Mouse (Mus musculus): Measurements from ENCODE around the gene Rab6a.
A peak's percentile ranks its signal among the peaks of the same experiment; 100 is the strongest.
"Not testable (repeated sequence)": the region's sequence is repeated elsewhere in the genome, so short reads cannot be mapped to it uniquely, and the experiment has no call there.

Rab6a gene

DNA sequence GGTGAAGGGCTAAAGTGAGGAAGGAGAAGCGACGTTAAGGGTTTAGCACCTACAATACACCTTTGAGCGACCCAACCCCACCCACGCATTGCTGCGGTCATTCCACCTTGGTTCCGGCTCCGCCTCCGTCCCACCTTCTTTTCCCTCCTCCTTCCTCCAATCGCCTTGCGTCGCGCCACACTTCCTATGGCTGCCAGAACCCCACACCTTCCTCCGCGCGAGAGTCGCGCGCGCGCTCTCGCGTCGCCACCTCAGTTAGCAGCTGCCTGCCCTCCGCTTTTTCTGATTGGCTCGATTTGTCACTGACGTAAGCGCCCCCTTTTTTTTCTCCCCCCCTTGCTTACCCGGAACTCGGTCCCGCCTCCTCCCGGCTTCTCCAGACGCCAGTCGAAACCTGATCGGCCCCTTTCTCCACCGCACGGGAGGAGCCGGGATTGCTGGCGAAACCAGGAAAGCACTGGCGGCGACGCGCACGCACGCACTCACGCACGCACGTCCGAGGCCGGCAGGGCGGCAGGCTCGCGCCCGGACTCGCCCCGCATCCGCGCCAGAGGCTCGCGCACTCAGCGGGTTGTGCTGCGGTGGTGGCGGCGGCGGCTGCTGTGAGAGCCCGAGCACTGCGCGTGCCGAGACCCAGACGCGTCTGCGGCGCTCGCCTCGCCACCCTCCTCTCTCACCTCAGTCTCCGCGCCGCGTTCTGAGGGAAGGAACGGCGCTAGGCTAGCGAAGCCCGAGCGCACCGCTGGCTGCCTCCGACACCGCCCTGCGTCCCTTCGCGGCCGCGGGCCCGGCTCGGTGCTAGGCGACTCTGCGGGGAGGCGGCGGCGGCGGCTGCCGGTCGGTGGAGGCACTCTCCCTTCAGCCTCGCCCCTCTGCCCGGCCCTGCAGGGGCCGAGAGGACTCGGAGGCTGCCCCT is at the start of gene Rab6a:
Rab6a (plus strand) TSS at position 197 of the 916 bp plus-strand sequence.
- DNase-seq (ENCODE audit: low spot score), result peak; percentile 95

DNA sequence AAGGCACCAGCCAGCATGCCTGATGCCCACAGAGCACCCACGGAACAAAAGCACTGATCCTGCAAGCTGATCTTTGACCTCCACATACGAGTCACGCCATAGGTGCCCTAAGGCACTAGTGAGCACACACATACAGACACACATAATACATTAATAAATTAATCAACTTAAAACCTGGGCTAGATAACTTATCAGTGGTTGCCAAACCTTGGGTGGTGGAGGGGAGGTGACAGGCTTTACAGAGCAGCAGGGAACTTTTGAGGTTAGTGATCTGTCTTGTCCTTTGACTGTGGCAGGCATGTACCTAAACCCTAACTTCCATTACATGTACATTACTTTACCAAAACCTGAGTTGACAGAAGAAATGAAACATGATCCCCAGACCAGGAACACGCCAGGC is 47.9 kb upstream of the Rab6a start:
- DNase-seq (ENCODE audit: low spot score), result no peak

DNA sequence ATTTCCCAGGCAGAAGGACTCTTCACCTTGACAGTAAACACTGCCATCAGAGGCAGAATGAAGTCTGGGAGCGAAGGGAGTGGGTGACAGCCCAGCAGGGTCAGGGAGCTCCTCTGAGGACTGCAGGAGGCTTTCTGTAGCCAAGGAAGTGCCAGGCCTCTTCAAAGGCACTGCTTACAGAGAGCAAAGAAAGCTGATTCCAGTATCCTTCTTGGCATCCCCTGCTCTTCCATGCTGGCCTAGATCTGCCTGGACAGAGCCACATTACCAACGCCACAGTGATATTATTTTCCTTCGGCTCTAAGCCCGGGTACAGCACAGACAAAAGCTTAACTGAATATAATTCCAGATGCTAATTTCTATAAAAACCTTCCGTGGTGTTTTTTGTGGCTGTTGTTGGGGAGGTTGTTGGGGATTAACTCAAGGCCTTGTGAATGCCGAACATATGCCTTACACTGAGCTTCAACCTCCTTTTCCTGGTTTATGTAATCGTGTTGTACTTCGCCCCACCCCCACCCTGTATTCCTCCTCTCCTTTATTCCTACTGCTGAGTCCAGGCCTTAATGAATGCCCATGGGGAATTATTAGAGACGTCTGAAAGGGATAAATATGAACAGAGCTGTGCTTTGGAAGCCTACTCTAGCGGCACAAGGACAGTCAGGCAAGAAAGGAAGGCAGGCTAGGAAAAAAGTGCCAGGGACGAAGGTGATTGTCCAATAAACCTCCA is 45.2 kb upstream of the Rab6a start:
- DNase-seq (ENCODE audit: low spot score), result no peak

DNA sequence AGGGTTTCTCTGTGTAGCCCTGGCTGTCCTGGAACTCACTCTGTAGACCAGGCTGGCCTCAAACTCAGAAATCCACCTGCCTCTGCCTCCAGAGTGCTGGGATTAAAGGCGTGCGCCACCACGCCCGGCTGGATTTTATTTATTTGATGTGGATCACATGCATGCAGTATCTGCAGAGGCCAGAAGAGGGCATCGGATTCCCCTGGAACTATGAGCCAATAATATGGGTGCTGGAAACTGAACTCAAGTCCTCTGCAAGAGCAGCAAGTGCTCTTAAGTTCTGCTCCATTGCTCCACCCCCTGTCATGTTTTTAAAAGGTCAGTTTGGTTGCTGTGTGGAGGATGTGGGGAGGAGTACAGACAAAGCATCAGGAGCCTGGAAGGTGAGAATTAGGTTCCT is 40.0 kb upstream of the Rab6a start:
- not testable (repeated sequence) for DNase-seq (ENCODE audit: low spot score)

DNA sequence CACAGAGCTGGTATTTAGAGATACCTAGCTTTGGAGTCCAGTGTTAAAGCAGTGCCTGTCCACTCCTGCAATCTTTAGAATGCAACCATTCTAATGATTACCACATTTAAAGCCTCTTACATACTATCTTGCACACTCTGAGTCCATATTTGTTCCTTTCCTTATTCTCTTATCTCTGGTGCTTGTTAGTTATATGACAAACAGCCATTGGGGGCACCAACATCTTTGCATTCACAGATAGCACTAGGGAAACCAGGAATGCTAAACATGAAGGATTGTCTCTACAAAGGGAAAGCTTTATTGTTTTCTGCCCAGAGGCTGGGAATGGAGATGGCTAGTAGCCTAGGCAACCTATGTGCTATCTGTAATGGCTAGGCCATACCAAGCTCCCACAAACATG is 37.3 kb upstream of the Rab6a start:
- DNase-seq (ENCODE audit: low spot score), result no peak

DNA sequence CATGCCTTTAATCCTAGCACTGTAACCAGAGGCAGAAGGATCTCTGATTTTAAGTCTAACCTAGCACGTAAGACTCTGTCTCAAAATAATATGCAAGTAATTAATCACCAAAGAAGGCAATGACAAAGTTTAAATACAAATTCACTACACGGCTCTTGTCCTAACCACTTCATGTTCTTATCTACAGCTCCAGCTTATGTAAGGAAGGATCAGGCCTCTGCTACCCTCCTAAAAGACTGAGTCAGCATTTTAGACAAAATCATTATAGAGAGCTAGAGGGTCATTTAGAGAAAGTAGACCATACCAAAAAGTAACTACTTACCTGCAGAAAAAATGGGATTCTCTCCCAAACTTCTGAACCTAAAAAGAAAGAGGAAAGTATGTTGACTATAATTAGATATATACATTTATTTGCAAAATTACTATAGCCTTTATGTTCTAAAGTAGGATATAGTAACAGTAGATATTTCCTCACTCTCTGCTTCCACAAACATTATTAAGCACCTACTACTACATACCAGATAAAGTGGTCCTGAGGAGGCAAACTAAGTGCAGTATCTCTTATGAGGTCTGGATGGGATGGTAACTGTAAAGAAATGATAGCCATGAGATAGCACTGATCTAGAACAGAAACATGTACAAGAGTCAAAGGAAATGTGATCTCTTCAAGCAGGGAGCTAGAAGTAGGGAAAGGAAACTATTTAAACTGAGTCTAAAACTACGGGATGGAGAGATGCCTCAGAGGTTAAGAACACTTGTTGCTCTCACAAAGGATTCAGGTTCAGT is 36.1 kb upstream of the Rab6a start:
- DNase-seq (ENCODE audit: low spot score), result no peak

DNA sequence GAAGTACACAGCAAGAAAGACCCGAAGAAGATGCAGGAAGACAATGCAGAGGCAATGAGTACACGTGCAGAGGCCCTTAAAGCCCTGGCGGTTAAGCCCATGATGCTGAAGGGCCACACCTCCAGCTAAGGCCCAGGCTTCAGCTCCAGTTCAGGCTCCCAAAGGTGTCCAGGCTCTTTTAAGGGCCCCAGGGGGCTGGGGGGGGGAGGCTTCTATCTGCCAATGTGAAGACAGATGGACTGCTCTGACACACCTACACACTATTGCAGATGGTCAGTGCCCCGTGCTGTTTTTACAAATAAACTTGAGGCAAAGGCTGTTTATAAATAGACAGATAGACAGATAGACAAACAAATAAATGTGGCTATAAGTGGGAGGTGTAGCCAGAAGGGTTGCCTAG is 35.1 kb upstream of the Rab6a start:
- no peak for DNase-seq (ENCODE audit: low spot score)

DNA sequence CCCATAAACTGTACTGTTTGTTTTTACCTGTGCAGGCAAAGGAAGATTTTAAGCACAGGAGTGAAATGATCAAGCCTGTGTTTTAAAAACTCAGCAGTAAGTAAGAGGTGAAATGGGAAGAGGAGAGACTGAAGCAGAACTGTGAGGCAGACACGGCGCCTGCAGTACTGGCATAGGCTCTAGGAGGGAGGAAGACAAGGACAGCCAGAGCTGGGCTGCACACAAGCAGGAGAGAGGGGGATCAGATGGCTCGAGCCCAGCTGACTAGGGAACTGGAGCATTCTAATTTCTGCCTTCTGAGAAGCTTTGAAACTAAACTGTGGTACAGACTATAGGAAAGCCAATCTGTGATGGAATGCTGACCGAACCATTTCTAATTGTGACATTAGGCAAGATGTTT is 34.5 kb upstream of the Rab6a start:
- no peak for DNase-seq (ENCODE audit: low spot score)

DNA sequence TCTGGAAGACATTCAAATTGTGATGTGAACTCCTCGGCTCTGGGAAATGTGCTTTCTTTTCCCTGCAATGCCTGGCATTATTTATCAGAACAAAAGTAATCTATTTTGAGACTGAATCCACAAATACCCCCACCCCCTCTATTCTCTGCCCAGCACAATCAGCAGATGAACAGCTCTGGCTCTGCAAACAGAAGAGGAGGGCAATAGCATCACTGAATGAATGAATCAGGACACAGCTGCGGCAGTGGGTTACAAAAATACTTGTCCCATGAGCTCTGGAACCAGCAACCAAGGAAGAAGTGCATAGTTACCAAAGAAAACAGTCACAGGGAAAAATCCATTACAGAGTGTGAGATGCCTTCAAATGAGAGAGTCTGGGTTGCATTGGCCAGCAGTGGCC is 28.4 kb upstream of the Rab6a start:
- DNase-seq (ENCODE audit: low spot score), result no peak

DNA sequence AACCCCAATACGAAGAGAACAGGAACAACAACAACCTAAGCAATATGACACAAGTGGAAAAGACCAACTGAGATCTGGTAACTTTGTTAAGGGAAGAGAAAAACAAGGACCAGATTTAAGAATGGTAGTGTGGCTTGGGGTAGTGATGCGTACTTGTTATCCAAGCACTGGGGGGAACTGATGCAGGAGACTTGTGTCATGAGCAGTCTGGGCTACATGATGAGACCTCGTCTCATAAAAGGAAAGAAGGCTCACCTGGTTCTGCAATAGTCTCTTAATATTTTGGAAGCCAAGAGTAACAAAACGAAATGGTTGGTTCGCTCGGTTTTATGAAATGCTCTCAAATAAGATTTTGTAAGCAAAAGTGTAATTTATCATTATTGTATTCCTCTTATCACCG is 25.0 kb upstream of the Rab6a start:
- DNase-seq (ENCODE audit: low spot score), result no peak

DNA sequence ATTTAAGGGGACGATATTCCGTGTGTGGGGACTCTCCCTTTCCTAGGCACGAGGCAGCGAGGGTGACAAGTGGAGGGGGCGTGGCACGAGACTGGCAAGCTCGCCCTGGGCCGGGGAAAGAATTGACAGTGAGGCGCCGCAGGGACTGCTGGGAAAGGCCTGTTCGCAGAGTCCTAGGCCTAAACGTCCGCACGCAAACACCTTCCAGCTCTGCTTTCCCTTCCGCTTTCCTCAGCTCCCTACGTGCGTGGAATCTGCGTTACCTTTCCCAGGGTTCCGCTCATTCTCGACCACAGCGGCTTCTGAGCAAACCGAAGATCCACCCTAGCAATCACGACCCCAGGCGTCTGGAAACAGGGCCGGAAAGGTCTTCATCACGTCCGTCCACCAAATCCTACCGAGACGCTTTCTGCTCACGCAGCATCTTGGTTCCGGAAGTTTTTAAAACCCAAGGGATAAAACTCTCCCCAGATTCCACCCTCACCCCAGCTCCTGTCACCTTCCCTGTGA is 24.4 kb upstream of the Rab6a start:
- peak; percentile 93 for DNase-seq (ENCODE audit: low spot score)

DNA sequence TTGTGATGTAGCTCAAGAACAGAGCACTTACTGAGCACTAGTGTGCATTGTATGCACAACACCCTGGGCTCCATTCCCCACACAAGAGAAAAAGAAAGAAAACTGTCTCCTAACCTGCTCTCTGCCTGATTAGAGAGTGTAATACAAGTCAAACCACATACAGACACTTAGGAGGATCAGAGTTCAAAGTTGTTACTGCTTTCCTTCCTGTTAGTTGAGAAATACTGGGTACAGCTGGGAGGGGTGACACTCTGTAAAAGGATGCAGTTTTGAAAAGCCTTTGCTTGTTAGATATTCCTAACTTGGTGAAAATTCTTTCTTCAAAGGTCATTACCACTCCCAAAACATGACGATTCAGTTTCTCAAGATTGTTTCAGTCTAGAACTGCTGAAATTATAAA is 17.4 kb upstream of the Rab6a start:
- no peak for DNase-seq (ENCODE audit: low spot score)

DNA sequence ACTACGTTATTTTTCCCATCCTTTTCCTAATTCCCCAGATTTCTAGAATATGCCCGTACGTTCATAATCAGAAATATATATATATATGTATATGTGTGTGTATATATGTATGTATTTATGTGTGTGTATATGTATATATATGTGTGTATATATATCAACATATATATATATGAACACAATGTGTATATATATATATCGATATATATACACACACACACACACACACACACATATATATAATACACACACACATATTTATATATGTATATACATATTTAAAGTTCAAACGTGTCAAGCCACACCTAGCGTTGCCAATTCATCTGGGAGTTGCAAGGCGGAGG is 16.7 kb upstream of the Rab6a start:
- no peak for DNase-seq (ENCODE audit: low spot score)

DNA sequence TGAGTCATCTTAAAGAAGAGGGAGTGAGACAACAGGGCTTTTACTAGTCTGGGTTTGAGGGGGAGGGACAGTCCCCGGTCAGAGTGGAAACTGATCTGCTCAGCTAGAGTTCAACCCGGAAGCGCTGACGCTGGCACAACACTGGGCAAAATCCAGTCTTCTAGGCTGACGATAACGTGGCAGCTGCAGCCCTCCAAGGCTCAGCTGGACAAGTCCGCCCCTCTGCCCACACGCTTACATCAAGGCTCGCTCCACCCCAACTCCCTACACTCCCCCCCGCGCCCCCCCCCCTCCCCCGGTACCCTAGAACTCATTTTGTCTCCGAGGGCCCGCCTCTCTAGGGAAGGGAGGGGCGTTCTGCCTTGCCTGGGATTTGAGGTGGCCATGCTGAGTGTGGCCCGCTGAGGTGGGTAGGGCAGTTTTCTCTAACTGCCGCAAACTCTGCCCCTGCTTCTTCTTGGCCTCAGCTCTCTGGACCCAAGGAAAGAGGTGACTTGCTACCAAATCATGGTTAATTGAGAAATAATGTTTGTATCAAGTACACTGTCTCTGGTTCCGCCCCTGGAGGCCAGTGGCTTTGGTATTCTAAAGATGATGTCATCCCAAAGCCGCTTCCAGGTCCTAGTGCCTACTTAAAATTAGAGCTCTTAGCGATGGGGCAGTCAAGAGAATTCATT is 16.2 kb upstream of the Rab6a start:
- DNase-seq (ENCODE audit: low spot score), result peak; percentile 83

DNA sequence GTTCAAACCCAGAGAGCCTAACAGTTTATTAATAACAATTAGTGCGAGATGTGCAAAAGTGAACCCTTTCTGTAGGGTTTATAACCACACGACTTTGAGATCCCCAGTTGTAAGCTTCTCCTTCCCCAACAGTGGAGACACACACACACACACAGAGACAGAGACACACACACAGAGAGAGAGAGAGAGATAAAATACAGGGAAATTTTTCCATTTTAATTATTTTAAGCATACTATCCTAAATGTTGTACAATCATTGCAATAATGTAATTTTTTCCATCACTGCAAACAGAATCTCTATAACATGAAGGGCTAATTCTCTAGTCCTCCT is 15.7 kb upstream of the Rab6a start:
- no peak for DNase-seq (ENCODE audit: low spot score)

DNA sequence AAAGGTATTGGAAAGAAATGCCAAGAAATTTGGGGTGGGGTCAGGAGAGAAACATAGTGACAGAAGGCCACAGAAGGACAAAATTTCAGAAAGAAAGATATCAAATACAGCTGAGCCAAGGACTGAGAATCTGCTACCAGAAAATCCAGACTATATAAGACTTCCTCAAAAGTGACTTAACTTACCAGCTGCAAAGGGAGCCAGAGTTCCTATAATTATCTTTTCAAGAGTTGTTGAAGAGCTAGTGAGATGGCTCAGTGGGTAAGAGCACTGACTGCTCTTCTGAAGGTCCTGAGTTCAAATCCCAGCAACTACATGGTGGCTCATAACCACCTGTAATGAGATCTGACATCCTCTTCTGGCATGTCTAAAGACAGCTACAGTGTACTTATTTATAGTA is 13.9 kb upstream of the Rab6a start:
- DNase-seq (ENCODE audit: low spot score), result no peak

DNA sequence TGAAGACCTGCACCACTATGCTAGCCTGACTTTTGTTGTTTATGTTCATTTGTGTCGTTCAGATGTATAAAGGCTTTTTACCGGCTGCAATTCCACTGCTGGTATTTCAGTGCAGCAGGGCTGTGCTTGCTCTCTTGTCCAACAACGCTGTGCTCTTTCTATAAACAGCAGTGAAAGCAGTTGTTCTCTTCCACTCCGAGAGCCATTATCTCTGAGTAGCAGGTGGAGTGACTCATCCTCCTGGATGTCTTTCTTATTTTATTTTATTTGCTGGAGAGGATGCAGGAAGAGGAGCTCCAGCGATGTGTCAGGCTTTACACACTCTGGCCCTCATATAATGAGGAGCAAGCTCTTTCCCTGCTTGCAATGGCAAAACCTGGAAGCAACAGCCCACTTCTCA is 7.0 kb upstream of the Rab6a start:
- DNase-seq (ENCODE audit: low spot score), result no peak

DNA sequence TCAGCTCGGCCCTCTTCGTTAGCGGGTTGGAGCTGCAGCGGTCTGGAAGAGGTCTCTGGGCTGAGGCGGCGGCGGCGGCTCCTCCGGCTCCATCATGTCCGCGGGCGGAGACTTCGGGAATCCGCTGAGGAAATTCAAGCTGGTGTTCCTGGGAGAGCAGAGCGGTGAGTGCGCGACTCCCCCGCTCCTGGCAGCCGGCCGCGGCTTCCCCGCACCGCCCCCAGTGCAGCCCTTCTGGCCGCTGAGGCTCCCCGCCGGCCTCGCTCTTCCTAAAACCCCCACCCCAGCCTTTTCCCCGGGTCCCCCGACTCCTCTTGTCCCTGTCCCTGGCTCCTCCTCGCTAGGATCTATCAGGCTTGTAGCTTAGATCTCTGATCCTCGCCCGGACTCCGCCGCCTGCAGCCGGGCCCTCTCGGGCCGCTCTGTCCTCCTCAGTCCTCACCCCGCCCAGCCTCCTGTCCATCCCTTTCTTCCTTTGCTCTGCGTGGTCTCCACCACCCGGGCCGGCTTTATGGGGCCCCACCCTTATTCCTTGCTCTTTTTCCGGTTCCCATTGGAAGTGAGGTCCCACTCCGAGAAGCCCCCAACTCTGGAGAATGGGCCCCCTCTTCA is 1.0 kb downstream of the Rab6a start, which contains the start of gene Mrpl48:
Mrpl48 (minus strand) TSS at position 172 of the 612 bp plus-strand sequence.
- peak; percentile 86 for DNase-seq (ENCODE audit: low spot score)

DNA sequence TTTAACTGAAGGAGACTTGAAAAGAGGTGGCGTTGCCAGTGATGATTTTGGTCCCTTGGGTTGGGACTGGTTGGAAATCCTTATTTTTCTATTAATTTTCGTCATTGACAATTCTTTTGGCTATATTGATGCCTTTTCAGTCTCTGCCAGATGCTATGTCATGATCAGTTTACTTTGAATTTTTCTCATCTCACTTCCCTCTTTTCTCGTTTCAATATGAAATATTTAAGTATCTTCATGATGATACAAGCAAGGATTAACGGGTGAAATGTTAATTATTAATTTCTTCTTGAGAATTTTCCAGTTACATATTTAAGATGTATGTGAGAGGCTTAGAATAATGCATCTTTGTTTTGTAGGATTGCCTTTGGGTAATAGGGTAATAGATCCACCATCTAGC is 1.7 kb downstream of the Rab6a start:
- no peak for DNase-seq (ENCODE audit: low spot score)

DNA sequence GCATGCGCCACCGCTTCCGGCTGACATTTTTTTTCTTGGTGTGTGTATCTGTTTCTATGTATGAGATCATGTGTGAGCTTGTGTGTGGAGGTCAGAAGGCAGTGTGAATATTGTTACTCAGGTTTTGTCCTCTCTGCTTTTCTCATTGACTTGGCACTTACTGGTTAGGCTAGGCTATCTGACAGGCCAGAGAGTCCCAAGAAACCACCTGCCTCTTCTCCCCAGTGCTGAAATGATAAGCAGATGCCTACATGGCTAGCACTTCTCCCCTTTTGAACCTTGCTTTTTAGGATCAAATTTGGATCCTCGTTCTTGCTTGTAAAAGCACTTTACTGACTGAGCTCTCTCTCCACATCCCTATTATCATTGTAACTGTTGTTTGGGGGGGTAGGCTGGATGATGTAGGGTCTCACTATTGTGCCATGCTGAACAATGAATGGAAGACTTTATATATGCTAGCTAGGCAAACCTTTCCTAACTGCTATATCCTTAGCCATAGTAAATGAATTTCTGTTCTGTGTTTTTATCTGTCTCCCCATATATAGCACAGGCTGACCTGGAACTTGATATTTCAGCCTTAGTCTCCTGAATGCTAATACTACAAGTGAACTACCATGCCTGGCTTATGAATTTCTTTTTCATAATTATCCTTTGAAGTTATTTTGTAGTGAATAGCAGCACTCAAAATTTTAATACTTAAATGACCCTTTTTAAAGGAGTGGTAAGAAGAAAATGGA is 9.1 kb downstream of the Rab6a start:
- DNase-seq (ENCODE audit: low spot score), result no peak

DNA sequence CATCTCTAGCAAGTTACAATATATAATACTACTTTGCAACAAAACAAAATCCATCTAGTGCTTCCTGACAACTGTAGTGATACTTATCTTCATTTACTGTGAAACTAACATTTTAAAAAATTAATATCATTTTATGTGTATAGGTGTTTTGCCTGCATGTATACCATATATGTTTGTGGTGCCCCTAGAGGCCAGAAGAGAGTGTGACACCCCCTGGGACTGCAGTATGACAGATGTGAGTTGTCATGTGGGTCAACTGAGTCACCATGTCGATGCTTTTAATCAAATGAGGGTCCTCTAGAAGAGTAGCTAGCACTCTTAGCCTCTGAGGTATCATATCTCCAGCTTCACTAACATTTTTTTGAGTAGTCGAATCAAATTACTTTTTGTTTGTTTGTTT is 15.1 kb downstream of the Rab6a start:
- DNase-seq (ENCODE audit: low spot score), result no peak

Measured in testis, postnatal 10 days (tissue).